Mouse (Mus musculus): ENCODE results near the gene Cdc40. TPM values are rescaled to one million over a fixed set of nuclear protein-coding genes. Genes with fewer than 3 reads are reported as not detected.

Gene Cdc40
- total RNA-seq (2021): 10 to 100 TPM; 31.4 to 36.6 TPM

GRCm38 (mm10) chr10:40882831-40883643, at the start of gene Cdc40, which contains the start of gene Wasf1:
Gene Cdc40, minus strand, starts transcription at chr10:40883311.
Gene Wasf1, plus strand, starts transcription at chr10:40883475.
- peak; percentile 99 for DNase-seq (ENCODE audit: extremely low spot score in 1 of 2, low spot score in 2 of 2)
- intact Hi-C loops (cut with DNase I): loop anchor here (5.0 to 10.0 kb wide), 3 partner anchors 41 to 201 kb away; partner anchors contain the start of gene Mettl24

GRCm38 (mm10) chr10:40919464-40919863, 36.4 kb upstream of the Cdc40 start:
- no peak for DNase-seq (ENCODE audit: extremely low spot score in 1 of 2, low spot score in 2 of 2)
- intact Hi-C loops (cut with DNase I): no loop called here

DNA sequence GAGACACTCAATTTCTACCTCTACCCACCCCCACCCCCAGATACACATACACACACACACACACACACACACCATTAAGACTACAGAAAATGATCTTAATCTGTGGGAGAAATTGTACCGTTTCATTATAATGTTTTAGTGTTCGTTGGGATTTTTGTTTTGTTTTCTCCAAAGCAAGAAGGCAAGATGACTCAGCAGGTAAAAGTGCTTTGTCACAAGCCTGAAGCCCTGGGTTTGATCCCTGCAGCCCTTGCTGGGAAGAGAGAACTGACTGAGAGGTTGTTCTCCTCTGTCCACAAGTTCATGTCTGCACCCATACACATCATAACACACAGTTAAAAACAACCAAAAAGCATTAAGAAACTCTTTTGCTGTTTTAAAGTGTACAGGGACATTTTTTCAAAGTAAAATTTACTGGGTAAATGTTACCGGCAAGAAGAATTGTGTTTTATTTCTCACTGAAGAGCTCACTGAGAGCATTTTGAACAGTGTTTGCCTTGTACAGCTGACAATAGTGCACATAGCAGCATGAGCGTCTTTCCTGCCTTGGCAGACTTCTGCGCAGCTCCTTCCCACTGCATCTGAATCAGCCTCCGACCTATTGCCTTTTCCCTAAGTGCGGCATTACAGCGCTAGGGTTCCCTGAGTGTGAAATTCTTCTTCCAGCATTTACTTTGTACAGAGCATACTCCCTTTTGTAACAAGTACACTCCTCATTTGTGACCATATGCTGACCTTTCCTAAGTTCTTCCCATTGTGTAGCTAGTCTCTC, 35.7 kb upstream of the Cdc40 start:
- intact Hi-C loops (cut with DNase I): no loop called here
- no peak for DNase-seq (ENCODE audit: extremely low spot score in 1 of 2, low spot score in 2 of 2)

- DNase-seq (ENCODE audit: extremely low spot score in 1 of 2, low spot score in 2 of 2): no peak
- intact Hi-C loops (cut with DNase I): no loop called here
Measured at GRCm38 (mm10) chr10:40915240-40915639, 32.1 kb upstream of the Cdc40 start.

- intact Hi-C loops (cut with DNase I): no loop called here
- no peak for DNase-seq (ENCODE audit: extremely low spot score in 1 of 2, low spot score in 2 of 2)
Measured at GRCm38 (mm10) chr10:40910811-40911210, 27.7 kb upstream of the Cdc40 start.

- no peak for DNase-seq (ENCODE audit: extremely low spot score in 1 of 2, low spot score in 2 of 2)
- intact Hi-C loops (cut with DNase I): no loop called here
Measured at GRCm38 (mm10) chr10:40908580-40908979, 25.5 kb upstream of the Cdc40 start.

GRCm38 (mm10) chr10:40906802-40907201, 23.7 kb upstream of the Cdc40 start:
- intact Hi-C loops (cut with DNase I): no loop called here
- no peak for DNase-seq (ENCODE audit: extremely low spot score in 1 of 2, low spot score in 2 of 2)

DNA sequence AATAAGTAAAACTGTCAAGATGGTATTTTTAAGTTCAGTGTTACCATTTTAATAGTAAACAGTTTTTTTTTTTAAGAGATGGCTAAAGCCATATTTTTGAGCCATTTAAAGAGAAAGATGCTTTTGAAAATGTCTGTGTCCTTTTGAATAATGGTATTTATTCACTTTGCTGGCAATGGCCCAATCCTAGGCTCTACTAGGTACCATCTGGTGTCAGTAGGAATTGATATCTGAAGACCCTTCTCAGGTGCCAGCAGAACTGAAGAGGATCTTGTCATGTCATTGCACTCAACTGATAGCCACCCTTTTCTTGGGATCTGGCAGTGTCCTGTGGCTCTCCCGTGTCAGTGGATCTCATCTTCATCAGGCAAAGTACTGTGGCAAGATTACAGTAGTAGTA, 23.0 kb upstream of the Cdc40 start:
- intact Hi-C loops (cut with DNase I): no loop called here
- DNase-seq (ENCODE audit: extremely low spot score in 1 of 2, low spot score in 2 of 2): no peak

GRCm38 (mm10) chr10:40901786-40902185, 18.7 kb upstream of the Cdc40 start:
- no peak for DNase-seq (ENCODE audit: extremely low spot score in 1 of 2, low spot score in 2 of 2)

GRCm38 (mm10) chr10:40896656-40897055, 13.5 kb upstream of the Cdc40 start:
- no peak for DNase-seq (ENCODE audit: extremely low spot score in 1 of 2, low spot score in 2 of 2)
- intact Hi-C loops (cut with DNase I): no loop called here

More at GRCm38 (mm10) chr10:40901786-40902185, 18.7 kb upstream of the Cdc40 start:
- intact Hi-C loops (cut with DNase I): no loop called here

DNA sequence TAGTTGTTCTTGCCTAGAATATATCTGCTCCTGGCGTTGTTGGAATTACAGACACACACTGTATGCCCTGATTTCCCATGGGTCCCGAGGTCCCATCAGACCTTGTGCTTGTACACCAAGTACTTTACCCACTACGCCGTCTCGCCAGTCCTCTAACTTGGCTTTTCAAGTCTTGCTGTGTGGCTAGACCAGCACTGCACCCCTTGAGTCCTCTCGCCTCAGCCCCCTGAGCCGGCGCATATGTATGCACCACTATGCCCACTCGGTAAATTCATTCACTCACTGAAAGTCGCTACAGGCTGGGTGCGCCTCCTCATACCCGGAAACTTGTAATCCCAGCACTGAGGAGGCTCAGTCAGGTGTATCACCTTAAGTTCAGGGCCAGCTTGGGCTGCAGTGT, 12.7 kb upstream of the Cdc40 start:
- DNase-seq (ENCODE audit: extremely low spot score in 1 of 2, low spot score in 2 of 2): no peak
- intact Hi-C loops (cut with DNase I): no loop called here

DNA sequence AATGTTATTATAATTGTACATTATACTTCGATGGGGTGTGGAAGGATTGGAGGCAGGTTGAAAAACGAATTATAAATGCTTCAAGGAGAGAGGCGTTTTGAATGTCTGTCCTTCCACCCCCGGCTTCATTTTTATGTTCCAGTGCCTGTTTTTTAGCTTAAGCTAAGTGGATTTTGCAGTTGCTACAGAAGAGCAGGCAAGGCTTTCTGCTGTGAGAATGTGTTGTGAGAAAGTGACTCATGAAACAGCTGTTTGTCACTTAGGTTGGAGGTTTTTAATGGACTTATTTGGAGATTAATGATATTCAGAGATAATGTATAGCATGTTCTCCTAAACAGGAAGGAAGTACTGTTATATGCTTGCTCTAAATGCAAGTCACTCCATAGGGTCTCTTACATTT, 6.0 kb upstream of the Cdc40 start:
- intact Hi-C loops (cut with DNase I): loop anchor here (10.0 kb wide), 1 partner anchor 134 kb away; no protein-coding TSS in a partner anchor
- DNase-seq (ENCODE audit: extremely low spot score in 1 of 2, low spot score in 2 of 2): no peak

DNA sequence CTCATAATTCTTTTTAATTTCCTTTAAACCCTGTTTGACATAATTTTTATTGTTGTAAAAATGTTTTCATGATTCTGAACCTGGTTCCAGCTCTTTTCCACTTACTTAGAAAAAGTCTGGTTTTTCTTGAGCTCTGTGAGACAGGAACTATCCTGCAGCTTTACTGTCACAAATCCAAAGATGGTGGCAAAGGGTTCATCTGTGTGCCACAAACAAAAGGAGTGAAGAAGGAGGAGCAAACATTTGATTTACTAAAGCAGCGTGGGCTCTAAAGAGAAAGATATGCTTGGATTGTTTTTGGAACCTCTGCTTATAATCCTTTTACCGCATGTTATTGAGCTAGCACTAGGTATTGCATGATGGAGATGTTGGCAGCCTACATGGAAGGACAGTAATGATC, 4.2 kb upstream of the Cdc40 start:
- no peak for DNase-seq (ENCODE audit: extremely low spot score in 1 of 2, low spot score in 2 of 2)
- intact Hi-C loops (cut with DNase I): loop anchor here (10.0 kb wide), 1 partner anchor 133 kb away; no protein-coding TSS in a partner anchor

DNA sequence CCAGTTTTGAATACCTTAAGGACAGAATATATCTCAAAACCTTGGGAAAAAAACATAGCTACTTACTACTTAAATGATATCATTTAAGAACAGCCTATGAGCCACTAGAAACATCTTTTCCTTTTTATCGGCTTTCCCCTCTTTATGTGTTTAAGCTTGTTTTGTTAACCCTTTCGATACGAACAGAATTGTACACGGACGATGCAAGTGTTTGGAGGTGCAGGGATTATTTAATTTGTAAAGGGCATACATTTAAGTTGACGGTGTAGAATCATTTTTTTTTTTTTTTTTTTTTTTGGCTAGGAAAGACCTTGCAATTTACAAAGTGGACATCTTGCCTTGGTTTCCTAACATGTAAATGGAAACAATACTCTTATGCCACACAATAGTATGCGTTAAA, 2.3 kb upstream of the Cdc40 start:
- DNase-seq (ENCODE audit: extremely low spot score in 1 of 2, low spot score in 2 of 2): no peak
- intact Hi-C loops (cut with DNase I): loop anchor here (2.0 to 10.0 kb wide), 2 partner anchors 131 to 235 kb away; no protein-coding TSS in a partner anchor

- intact Hi-C loops (cut with DNase I): loop anchor here (2.0 to 10.0 kb wide), 4 partner anchors 42 to 234 kb away; partner anchors contain the start of gene Mettl24
- peak; percentile 27 to 57 for DNase-seq (ENCODE audit: extremely low spot score in 1 of 2, low spot score in 2 of 2)
Measured at GRCm38 (mm10) chr10:40884279-40884806, 1.2 kb upstream of the Cdc40 start.

GRCm38 (mm10) chr10:40883644-40884278, 650 bp upstream of the Cdc40 start:
- intact Hi-C loops (cut with DNase I): loop anchor here (2.0 to 10.0 kb wide), 4 partner anchors 41 to 233 kb away; partner anchors contain the start of gene Mettl24
- DNase-seq (ENCODE audit: extremely low spot score in 1 of 2, low spot score in 2 of 2): peak in 1 of 2 experiments; percentile 83

DNA sequence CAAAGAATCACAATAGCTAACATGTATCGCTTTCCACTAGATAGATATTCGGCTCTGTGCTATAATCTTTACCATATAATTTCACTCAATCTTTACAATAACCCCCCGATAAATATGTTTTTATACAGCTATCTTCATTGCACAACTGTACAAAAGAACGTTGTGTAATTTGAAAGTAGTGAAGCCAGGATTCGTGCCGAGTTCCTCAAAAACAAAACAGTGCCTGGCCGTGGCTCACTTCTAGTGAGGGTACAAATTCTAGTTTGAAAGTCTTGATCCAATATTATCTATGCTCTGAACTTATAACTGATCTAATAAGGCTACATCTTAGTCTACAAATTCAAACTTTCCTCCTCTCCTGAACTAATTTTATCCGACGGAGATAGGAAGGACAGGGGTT, 778 bp downstream of the Cdc40 start:
- DNase-seq (ENCODE audit: extremely low spot score in 1 of 2, low spot score in 2 of 2): no peak
- intact Hi-C loops (cut with DNase I): loop anchor here (5.0 to 10.0 kb wide), 3 partner anchors 40 to 200 kb away; partner anchors contain the start of gene Mettl24

- DNase-seq (ENCODE audit: extremely low spot score in 1 of 2, low spot score in 2 of 2): no peak
- intact Hi-C loops (cut with DNase I): loop anchor here (5.0 to 10.0 kb wide), 3 partner anchors 39 to 199 kb away; partner anchors contain the start of gene Mettl24
Measured at GRCm38 (mm10) chr10:40881236-40881635, 1.9 kb downstream of the Cdc40 start.
